Mouse (Mus musculus) intestine, embryonic 16.5 days (tissue): ENCODE measurements at regions not wholly inside any gene's neighbourhood (a gene's known extent, or its start where the extent isn't known, plus 50 kb on each side); places are given as distances from the start of the nearest gene placed in this dataset. TPM values are rescaled to one million over a fixed set of nuclear protein-coding genes. Genes with fewer than 3 reads are reported as not detected.

Experiments
- ATAC-seq: fragments of 200-750 bp; cut with Nextera tagmentation; 2 replicates; pipeline ENCODE4 v1.8.0; 2017; ENCODE audit warnings: moderate TSS enrichment, moderate library complexity
- H3K27ac ChIP-seq: fragments of 300-500 bp; sonication (generic); 2 replicates; pipeline ENCODE4 v1.5.1; 2014; ENCODE audit warnings: mild to moderate bottlenecking, low read length
- H3K27me3 ChIP-seq: fragments of 300-500 bp; sonication (generic); replicated peaks from 2 replicates; pipeline ENCODE4 v1.6.1; 2014; ENCODE audit warnings: low read length, control low read depth, mixed read lengths; ENCODE audit not compliant: control insufficient read depth, insufficient read depth
- H3K36me3 ChIP-seq: fragments of 300-500 bp; sonication (generic); 2 replicates; pipeline ENCODE4 v1.6.1; 2014; ENCODE audit warnings: low read length, control low read depth; ENCODE audit not compliant: control insufficient read depth, insufficient read depth
- H3K4me1 ChIP-seq: fragments of 300-500 bp; sonication (generic); 2 replicates; pipeline ENCODE4 v1.6.1; 2014; ENCODE audit warnings: low read length, control low read depth, mixed read lengths; ENCODE audit not compliant: control insufficient read depth, insufficient read depth
- H3K4me2 ChIP-seq: fragments of 300-500 bp; sonication (generic); 2 replicates; pipeline ENCODE4 v1.6.1; 2014; ENCODE audit warnings: low read depth, low read length, control low read depth
- H3K4me3 ChIP-seq: fragments of 300-500 bp; sonication (generic); 2 replicates; pipeline ENCODE4 v1.5.1; 2014; ENCODE audit warnings: mild to moderate bottlenecking, low read length
- H3K9ac ChIP-seq: fragments of 300-500 bp; sonication (generic); 2 replicates; pipeline ENCODE4 v1.6.1; 2014; ENCODE audit warnings: low read depth, low read length
- H3K9me3 ChIP-seq: fragments of 300-500 bp; sonication (generic); 2 replicates; pipeline ENCODE4 v1.6.1; 2016; ENCODE audit warnings: low read length, control low read depth; ENCODE audit not compliant: control insufficient read depth
- WGBS: fragments of 180-500 bp; shearing (Covaris S2); extraction: QIAGEN DNeasy Blood & Tissue Kit; methylation state at CpG from one replicate; pipeline ENCODE4 v1.1.7; 2014; 5-methylcytosine and 5-hydroxymethylcytosine counted together
- microRNA-seq: library from miRNA; unstranded; fragments of <30 nt; microRNA quantifications from one replicate; pipeline ENCODE4, GENCODE M21; 2016

GRCm38 (mm10) chr2:159734576-159734975 lies 599.4 kb downstream of the Gm826 start:
- Histone ChIP-seq H3K9me3 (no peaks in the 10 kb centered on the region), H3K27ac (no peak overlapping the region), H3K36me3 (no peaks in the 10 kb centered on the region), H3K9ac (no peak overlapping the region), H3K27me3 (no peaks in the 10 kb centered on the region), H3K4me2 (no peak overlapping the region), H3K4me3 (no peak overlapping the region), H3K4me1 (peaks cover 7% of the 10 kb centered on the region; the same call in 1 of the 2 replicates)
- ATAC-seq = no peak
- 83% methylated on average over 5 of the region's 5 CpGs for WGBS

GRCm38 (mm10) chr2:159755541-159756011 lies 578.4 kb downstream of the Gm826 start:
- Histone ChIP-seq H3K27me3 (no peaks in the 10 kb centered on the region), H3K27ac (no peak overlapping the region), H3K4me3 (no peak overlapping the region), H3K9ac (no peak overlapping the region), H3K36me3 (no peaks in the 10 kb centered on the region), H3K9me3 (no peaks in the 10 kb centered on the region), H3K4me1 (no peaks in the 10 kb centered on the region), H3K4me2 (no peak overlapping the region)
- ATAC-seq = no peak
- WGBS = 33% methylated on average over 7 of the region's 7 CpGs

- Histone ChIP-seq H3K9me3 (no peaks in the 10 kb centered on the region), H3K4me2 (no peak overlapping the region), H3K4me3 (no peak overlapping the region), H3K27ac (no peak overlapping the region), H3K4me1 (no peaks in the 10 kb centered on the region), H3K9ac (no peak overlapping the region), H3K27me3 (no peaks in the 10 kb centered on the region), H3K36me3 (no peaks in the 10 kb centered on the region)
- 83% methylated on average over 6 of the region's 6 CpGs for WGBS
- no peak for ATAC-seq
Observed at GRCm38 (mm10) chr2:159760806-159761205, 573.2 kb downstream of the Gm826 start.

GRCm38 (mm10) chr2:159763115-159763514 lies 570.8 kb downstream of the Gm826 start:
- Histone ChIP-seq H3K36me3 (no peaks in the 10 kb centered on the region), H3K4me2 (no peak overlapping the region), H3K9ac (no peak overlapping the region), H3K9me3 (no peaks in the 10 kb centered on the region), H3K27me3 (no peaks in the 10 kb centered on the region), H3K4me3 (no peak overlapping the region), H3K4me1 (no peaks in the 10 kb centered on the region), H3K27ac (no peak overlapping the region)
- WGBS = 30% methylated on average over 6 of the region's 6 CpGs
- peak; percentile 71 for ATAC-seq

Small RNAs in the stretch of these regions (microRNA-seq; reads per million reads assigned to microRNA genes)
- not detected for gene Gm44319
